Mouse (Mus musculus): ENCODE measurements around the gene Maged1. TPM values are rescaled to one million over a fixed set of nuclear protein-coding genes. Genes with fewer than 3 reads are reported as not detected.

Maged1 gene
- total and polyA plus RNA-seq, 2 experiments from 2014 or later, result 253 to 382 TPM

- 9% methylated on average over 1 of the region's 1 CpGs for WGBS
- peak; percentile 8 for DNase-seq (ENCODE audit: low spot score)
These were observed 3.0 kb upstream of the Maged1 start for GRCm38 (mm10) chrX:94544923-94545322.

DNA sequence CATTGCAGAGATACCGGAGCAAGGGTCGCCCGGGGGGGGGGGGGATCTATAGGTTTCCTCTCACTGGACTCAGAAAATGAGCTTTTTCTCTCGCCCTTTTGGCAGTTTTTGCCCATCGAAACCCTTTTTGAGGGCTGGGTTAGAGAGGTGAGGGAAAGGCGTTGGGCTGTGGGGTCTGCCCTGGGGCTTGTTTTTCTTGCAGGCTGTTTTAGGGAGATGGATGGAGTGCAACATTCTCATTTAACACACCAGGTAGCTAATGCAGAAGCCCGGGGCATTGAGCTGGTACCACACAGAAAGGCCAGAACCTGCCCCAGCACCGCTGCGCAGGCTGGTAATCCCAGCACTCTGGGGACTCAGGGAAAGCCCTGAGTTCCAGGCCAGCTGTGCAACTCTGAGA lies 593 bp upstream of the Maged1 start:
- Histone ChIP-seq H3K4me3 (ENCODE audit: low read depth, low read length) (peak overlapping the region; percentile 60), H3K4me2 (ENCODE audit: low read depth, low read length) (peak overlapping the region; percentile 59), H3K4me1 (ENCODE audit: control insufficient read depth, insufficient read depth) (no peaks in the 10 kb centered on the region), H3K36me3 (replicated peaks; ENCODE audit: control insufficient read depth, insufficient read depth, low read length) (peaks cover 20% of the 10 kb centered on the region), H3K27me3 (ENCODE audit: control insufficient read depth, insufficient read depth, low read length) (no peaks in the 10 kb centered on the region), H3K9ac (replicated peaks; ENCODE audit: low read depth, low read length) (peak overlapping the region; percentile 42), H3K9me3 (replicated peaks; ENCODE audit: control insufficient read depth, low read length) (no peaks in the 10 kb centered on the region), H3K27ac (ENCODE audit: low read depth) (peak overlapping the region; percentile 57)
- no peak for ATAC-seq (ENCODE audit: insufficient read depth, low read depth)
- no peak for DNase-seq (ENCODE audit: low spot score)
- TF ChIP-seq CTCF (IDR thresholded peaks at IDR 0.05; ENCODE audit: low read depth) (no peak), EP300 (IDR thresholded peaks at IDR 0.05; ENCODE audit: low read depth) (no peak)
- WGBS, result 37% methylated on average over 9 of the region's 9 CpGs

More at GRCm38 (mm10) chrX:94544923-94545322, 3.0 kb upstream of the Maged1 start:
- Histone ChIP-seq H3K9me3 (replicated peaks; ENCODE audit: control insufficient read depth, low read length) (no peaks in the 10 kb centered on the region), H3K4me3 (ENCODE audit: low read depth, low read length) (no peak overlapping the region), H3K27ac (ENCODE audit: low read depth) (no peak overlapping the region), H3K27me3 (ENCODE audit: control insufficient read depth, insufficient read depth, low read length) (no peaks in the 10 kb centered on the region), H3K4me1 (ENCODE audit: control insufficient read depth, insufficient read depth) (no peaks in the 10 kb centered on the region), H3K9ac (replicated peaks; ENCODE audit: low read depth, low read length) (no peak overlapping the region), H3K36me3 (replicated peaks; ENCODE audit: control insufficient read depth, insufficient read depth, low read length) (no peaks in the 10 kb centered on the region), H3K4me2 (ENCODE audit: low read depth, low read length) (no peak overlapping the region)
- ATAC-seq (ENCODE audit: insufficient read depth, low read depth), result no peak
- TF ChIP-seq EP300 (IDR thresholded peaks at IDR 0.05; ENCODE audit: low read depth), result no peak
- TF ChIP-seq CTCF (IDR thresholded peaks at IDR 0.05; ENCODE audit: low read depth), result peak; percentile 53

GRCm38 (mm10) chrX:94541206-94541605 lies 737 bp downstream of the Maged1 start:
- H3K4me2 ChIP-seq (ENCODE audit: low read depth, low read length), result peak overlapping the region; percentile 62
- H3K9me3 ChIP-seq (replicated peaks; ENCODE audit: control insufficient read depth, low read length), result no peaks in the 10 kb centered on the region
- peaks cover 32% of the 10 kb centered on the region for H3K36me3 ChIP-seq (replicated peaks; ENCODE audit: control insufficient read depth, insufficient read depth, low read length)
- ATAC-seq (ENCODE audit: insufficient read depth, low read depth), result no peak; the same call in 1 of the 2 replicates
- no peak for DNase-seq (ENCODE audit: low spot score)
- H3K4me3 ChIP-seq (ENCODE audit: low read depth, low read length), result peak overlapping the region; percentile 60
- peak overlapping the region; percentile 86 for H3K27ac ChIP-seq (ENCODE audit: low read depth)
- WGBS, result 17% methylated on average over 24 of the region's 25 CpGs
- no peak for TF ChIP-seq CTCF (IDR thresholded peaks at IDR 0.05; ENCODE audit: low read depth)
- no peak for TF ChIP-seq EP300 (IDR thresholded peaks at IDR 0.05; ENCODE audit: low read depth)
- no peaks in the 10 kb centered on the region for H3K4me1 ChIP-seq (ENCODE audit: control insufficient read depth, insufficient read depth)
- no peaks in the 10 kb centered on the region for H3K27me3 ChIP-seq (ENCODE audit: control insufficient read depth, insufficient read depth, low read length)
- H3K9ac ChIP-seq (replicated peaks; ENCODE audit: low read depth, low read length), result peak overlapping the region; percentile 64

DNA sequence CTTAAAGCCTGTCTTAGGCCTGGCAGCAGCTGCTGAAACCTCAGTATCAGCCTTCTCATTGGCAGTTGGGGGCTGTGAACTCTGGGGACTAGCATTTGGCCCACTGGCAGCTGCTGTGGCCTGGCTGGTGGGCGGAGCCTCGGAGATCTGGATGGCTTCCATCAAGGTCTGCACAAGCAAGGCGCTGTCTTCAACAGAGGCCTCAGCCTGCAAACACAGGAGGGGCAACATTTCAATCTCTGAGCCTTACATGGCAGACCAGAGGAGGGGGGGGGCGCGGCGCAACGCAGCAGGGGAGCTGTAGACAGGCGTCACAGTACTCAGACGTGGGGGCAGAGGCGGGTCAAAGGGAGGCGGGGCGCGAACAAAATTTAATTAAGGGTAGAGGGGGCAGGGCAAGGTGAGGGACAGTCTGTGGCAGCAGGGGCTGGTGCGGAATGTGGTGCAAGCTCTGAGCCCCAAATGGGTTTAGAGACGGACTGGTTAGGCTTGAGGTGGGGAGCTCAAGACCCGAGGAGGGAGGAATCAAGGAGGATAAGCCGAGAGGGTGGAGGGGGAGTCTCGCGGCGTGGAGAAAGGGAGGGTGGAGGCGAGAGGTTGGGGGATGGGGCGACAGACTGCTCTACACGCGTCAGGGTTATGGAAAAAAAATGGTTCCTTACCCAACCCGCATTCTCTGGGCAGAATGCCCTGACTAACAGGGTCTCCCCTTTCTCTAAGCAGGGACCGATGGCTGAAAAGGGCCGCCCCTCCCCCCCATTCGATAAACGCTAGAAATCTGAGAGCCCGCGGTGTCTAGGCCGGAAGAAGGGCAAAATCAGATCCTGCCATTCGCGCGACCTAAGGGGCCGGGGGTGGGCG lies 1.4 kb downstream of the Maged1 start:
- Histone ChIP-seq H3K4me2 (ENCODE audit: low read depth, low read length) (peak overlapping the region; percentile 62), H3K27ac (ENCODE audit: low read depth) (peak overlapping the region; percentile 86), H3K4me1 (ENCODE audit: control insufficient read depth, insufficient read depth) (no peaks in the 10 kb centered on the region)

DNA sequence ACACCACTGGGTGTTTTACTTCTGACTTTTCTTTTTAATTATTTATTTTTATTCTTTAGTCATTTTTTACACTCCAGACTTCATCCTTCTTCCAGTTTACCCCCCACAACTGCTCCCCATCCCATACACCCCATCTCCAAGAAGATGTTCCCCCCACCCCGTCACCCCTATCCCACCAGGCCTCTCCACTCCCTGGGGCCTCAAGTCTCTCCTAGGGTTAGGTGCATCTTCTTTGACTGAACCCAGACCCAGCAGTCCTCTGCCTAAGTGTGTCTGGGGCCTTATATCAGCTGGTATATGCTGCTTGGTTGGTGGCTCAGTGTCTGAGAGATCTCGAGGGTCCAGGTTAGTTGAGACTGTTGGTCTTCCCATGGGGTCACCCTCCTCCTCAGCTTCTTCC lies 7.6 kb downstream of the Maged1 start:
- no peaks in the 10 kb centered on the region for H3K27me3 ChIP-seq (ENCODE audit: control insufficient read depth, insufficient read depth, low read length)
- no peak overlapping the region for H3K4me2 ChIP-seq (ENCODE audit: low read depth, low read length)
- peaks cover 36% of the 10 kb centered on the region for H3K36me3 ChIP-seq (replicated peaks; ENCODE audit: control insufficient read depth, insufficient read depth, low read length)
- H3K4me1 ChIP-seq (ENCODE audit: control insufficient read depth, insufficient read depth), result no peaks in the 10 kb centered on the region
- H3K9ac ChIP-seq (replicated peaks; ENCODE audit: low read depth, low read length), result no peak overlapping the region
- no peak for ATAC-seq (ENCODE audit: insufficient read depth, low read depth)
- H3K27ac ChIP-seq (ENCODE audit: low read depth), result no peak overlapping the region
- WGBS, result 53% methylated on average over 2 of the region's 2 CpGs
- H3K4me3 ChIP-seq (ENCODE audit: low read depth, low read length), result no peak overlapping the region
- H3K9me3 ChIP-seq (replicated peaks; ENCODE audit: control insufficient read depth, low read length), result no peaks in the 10 kb centered on the region
- no peak for DNase-seq (ENCODE audit: low spot score)
- TF ChIP-seq EP300 (IDR thresholded peaks at IDR 0.05; ENCODE audit: low read depth), result no peak

More for the DNA sequence above, 1.4 kb downstream of the Maged1 start:
- Histone ChIP-seq H3K27me3 (ENCODE audit: control insufficient read depth, insufficient read depth, low read length) (no peaks in the 10 kb centered on the region), H3K9me3 (replicated peaks; ENCODE audit: control insufficient read depth, low read length) (no peaks in the 10 kb centered on the region), H3K36me3 (replicated peaks; ENCODE audit: control insufficient read depth, insufficient read depth, low read length) (peaks cover 38% of the 10 kb centered on the region), H3K9ac (replicated peaks; ENCODE audit: low read depth, low read length) (peak overlapping the region; percentile 64), H3K4me3 (ENCODE audit: low read depth, low read length) (peak overlapping the region; percentile 60)
- ATAC-seq (ENCODE audit: insufficient read depth, low read depth) (peak; percentile 58), DNase-seq (ENCODE audit: low spot score) (peak; percentile 60)
- 18% methylated on average over 37 of the region's 37 CpGs for WGBS
- no peak for TF ChIP-seq CTCF (IDR thresholded peaks at IDR 0.05; ENCODE audit: low read depth)
- no peak for TF ChIP-seq EP300 (IDR thresholded peaks at IDR 0.05; ENCODE audit: low read depth)
